Mouse (Mus musculus) adrenal gland, postnatal 4 days (tissue): ENCODE results near the gene Fstl3. TPM values are rescaled to one million over a fixed set of nuclear protein-coding genes. Genes with fewer than 3 reads are reported as not detected.

Source experiments
- DNase-seq, 2 experiments: peaks; one replicate each; pipeline ENCODE4 v3.0.0; 2021 to 2022; ENCODE audit warnings: low spot score in 2 of 2, mixed read lengths in 2 of 2
- total RNA-seq, 2 experiments: library from RNA; stranded (reverse); gene quantifications; 2 replicates each; pipeline ENCODE4 v1.2.3; 2021

Fstl3 gene
- total RNA-seq, 2 experiments from 2014 or later: 6.7 to 7.1 TPM

DNA sequence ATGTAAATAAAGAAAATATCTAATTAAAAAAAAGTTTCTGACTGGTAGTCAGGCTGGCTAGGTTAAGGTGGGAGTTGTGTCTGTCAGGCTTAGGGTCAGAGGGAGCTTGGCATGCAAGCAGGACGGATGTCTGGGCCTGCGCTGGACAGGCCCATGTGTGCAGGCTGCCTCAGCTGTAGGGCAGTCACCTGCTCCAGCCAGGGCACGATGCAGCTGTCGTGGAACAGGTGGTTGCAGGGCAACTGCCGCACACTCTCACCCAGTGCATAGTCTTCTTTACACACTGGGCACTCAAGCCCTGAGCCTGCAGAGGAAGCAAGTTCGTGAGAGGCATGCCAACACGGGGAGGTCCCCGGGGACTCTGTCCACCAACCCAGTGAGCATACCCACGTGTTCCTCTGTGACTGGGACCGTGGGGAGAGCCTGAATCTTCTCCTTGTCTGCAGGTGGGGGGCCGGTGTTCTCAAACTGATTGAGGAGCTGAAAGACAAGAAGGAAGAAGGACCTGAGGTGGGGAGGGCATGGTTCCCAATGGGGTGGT, 16.4 kb upstream of the Fstl3 start:
- DNase-seq: no peak

DNA sequence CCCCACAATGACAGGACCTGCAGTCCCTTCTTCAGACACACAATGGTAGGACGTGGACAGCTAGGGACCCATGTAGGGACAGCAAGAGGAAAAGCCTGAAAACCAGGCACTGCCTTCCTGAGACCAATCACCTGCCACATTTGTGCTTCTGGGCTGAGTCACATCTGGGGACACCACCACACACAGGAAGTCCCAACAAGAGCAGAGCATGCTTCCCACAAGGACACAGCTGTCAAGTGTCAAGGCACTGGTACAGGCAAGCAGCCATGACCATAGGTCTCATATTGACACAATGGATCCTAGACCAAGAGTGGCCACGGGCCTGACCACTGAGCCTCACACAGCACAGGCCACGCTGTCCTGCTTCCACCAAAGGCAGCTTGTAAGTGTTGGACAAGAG, 14.2 kb upstream of the Fstl3 start:
- DNase-seq: no peak

DNA sequence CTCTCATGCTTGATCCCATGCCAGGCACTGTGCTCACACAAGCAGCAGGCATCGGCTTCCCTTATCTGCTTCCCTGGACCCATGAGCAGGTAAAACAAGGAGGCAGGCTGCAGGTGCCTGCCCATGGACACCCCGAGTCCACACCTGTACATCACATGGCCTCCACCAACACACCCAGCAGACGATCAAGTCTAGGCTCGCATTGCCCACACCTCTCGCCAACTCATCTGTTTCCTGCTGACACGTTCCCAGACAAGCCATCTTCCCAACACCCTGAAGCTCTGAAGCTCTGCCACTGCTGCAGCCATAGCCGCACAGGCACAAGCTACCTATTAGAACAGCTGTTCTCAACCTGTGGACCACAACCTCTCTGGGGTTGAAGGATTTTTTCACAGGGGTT, 12.8 kb upstream of the Fstl3 start:
- no peak for DNase-seq

DNA sequence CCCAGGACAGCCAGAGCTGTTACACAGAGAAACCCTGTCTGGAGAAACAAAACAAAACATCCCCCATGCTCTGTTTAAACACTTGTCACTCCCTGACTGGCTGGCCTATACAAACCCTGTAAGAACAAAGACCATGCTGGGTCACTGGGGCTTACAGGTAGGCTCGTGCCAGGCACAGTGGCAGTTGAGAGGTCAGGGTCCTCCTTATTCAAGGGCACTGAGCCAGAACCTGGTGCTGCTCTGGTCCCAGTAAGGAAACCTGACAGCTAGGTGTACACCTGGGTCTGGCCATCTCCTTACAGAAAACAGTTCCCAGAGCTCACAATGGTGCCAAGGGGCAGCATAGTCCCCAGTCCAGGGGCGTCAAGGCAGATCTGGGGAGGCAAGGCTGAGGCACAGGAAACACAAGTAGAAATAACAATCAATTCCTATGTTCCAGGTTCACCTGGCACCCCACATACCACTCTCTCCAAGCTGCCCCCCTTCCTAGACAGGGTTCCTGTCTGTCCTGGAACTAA, 11.8 kb upstream of the Fstl3 start:
- no peak for DNase-seq

DNA sequence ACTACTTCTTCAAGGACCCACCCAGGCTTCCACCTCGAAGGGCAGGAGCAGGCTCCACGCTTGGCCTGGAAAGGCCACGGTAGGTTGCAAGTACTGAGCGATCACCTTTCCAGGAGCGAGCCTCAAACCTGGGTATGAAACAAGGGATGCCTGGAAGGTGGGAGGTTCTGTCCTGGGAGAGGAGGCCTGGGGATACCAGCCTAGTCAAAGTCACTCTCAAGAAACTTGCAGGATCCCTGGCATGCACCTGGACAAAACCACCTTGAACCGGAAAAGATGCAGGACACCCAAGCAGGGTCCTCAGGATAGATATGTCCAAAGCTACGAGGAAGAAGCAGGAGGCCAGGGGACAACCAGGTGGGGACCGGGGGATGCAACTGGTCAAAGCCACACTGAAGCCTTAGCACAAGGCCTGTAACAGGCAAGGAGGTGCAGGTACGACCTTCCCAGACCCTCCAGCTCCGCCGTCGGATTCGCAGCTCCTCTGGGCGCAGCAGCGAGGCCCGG, 11.0 kb upstream of the Fstl3 start:
- no peak for DNase-seq

DNA sequence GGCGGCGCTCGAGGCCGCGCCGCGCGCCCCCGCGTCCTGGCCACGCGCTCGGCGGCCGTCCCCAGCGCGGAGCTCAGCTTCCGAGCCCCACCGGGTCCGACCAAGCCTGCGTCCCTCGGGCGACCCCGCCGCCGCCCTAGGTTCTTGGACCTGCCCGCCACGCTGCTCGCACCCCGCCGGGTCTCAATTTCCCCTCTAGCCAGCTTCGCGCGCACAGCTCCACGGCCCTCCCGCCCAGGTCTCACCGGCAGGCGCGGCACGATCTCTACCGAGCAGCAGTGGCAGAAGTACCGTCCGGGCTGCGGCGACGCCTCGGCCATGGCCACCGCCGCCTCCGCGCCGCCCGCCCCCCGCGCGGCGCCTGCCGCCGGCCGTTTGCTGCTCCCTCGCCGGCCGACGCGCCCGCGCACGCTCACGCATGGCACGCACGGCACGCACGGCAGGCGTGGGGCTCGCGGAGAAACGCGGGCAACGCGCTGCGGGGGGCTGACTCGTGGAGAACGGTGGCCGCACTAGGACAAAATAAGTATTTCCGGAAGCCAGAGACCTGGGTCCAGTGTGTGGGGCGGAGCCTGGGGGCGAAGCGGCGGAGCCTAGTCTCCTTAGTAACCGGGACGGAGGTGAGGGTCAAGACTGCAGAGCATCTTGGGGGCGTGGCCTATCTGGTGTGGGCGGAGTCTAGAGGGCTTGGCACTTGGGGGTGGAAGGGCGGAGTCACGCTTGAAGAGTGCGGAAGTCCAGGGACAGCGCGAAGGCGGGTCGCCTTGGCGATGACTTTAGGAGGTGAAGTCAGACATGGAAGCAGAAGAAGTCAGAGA, 10.4 kb upstream of the Fstl3 start, which contains the start of gene Rnf126:
Gene Rnf126 (minus strand): TSS at position 445 of the 818 bp plus-strand sequence.
- peak; percentile 98 to 99 for DNase-seq

DNA sequence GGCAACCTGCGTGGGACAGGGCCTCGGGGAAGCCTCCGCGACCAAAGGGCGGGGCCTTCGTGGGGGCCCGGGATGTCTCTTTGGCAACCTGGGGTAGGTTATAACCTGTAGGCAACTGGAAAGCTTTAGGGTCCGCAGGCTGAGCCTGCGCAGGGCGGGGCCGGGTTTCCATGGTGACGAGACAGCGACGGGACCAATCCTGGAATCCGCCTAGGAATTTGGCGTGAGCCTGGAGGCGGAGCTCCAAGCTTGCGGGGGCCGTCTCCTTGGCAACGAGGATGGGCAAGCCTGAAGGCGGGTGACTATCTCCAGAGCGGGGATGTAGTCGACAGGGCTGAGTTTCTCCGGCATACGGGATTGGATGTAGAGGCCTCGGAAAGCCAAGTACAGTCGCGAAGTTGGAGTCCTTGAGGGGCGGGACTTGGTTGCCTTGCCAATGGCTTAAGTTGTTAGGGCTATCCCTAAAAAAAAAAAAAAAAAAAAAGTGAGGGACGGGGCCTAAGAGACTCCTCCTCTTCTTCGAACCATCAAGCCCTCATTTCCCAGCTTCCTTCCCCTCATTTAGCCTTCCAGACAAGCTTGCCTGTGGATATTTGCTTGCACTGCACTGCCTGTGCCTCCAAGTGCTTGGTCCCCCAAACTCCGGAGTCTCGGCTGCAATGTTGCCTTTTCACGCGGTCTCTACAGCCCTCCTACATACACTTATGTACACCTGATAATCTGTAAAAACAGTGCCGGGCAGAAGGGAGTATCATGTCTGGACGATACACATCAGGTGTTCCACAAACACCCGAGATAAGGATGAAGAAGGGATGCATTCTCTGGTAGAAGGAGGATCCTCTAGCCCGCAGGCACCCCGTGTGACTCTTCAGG, 9.5 kb upstream of the Fstl3 start:
- DNase-seq: peak; percentile 73 to 85

DNA sequence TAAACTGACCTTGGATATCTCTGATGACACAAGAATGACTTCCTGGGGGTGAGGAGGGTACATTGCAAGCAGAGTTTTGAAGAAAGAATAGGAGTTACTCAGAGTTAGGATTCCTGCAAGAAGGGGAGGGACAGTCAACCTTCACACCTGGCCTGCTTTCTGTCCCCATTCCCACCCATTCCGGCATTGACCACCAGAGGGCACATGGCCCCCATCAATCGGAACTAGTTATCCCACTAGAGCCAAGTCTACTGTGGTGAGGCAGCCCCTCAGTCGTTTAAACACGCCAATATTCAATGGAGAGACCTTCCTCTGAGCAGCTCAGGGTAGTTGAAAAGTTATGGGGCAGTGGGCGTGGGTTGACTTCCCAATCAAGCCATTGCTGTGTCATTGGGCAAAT, 8.7 kb upstream of the Fstl3 start:
- peak in 1 of 2 experiments; percentile 60 for DNase-seq

DNA sequence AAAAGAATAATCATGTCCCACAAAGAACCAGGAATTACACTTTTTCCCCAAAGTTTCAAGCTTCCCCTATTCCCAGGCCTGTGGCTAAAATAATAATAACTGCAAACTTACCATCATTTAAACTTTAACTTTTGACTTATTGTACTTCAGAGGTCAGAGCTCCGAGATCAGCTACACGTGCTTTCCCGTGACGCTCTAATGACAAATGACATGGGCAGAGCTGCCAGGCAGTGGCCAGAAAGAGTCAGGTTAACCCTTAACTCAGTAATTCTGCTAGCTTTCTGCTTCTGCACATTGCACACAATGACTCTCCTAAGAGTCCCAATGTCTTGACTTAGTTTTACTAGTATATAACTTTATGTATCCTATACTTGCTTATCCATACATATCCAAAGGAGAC, 7.7 kb upstream of the Fstl3 start:
- DNase-seq: no peak

DNA sequence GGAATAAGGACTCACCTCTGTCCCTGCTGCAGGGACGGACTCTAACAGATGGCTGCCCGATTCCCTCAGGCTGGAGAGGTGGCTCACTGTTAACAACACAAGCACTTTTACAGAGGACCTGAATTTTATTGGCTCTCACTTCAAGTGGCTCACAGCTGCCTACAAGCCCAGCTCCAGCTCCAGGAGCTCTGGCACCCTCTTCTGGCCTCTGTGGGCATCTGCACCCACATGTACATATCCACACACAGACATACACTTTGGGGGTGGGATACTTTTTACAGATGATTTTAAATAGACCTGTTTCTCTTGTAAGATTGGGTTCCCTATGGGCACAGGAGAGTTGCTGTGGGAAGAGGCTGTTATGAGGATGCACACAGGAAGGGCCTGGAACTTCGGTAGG, 4.8 kb upstream of the Fstl3 start:
- no peak for DNase-seq

DNA sequence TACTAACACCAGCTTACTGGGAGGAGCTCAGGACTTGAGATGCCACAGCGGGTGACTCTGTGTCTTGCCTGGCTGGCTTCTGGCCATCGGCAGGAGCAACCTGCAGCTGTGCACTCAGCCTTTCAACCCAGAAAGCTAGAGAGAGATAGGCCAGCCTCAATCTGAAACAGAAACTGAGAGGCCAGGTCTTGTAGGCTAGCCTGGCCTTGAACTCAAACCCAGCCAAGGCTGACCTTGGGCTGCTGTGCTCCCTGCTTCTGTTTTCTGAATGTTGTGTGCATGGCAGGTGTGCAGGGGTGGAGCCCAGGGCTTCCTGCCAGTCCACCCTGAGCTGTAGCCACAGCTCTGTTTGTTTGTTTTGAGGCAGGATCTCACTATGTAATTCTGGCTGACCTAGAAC, 3.9 kb upstream of the Fstl3 start:
- DNase-seq: no peak

DNA sequence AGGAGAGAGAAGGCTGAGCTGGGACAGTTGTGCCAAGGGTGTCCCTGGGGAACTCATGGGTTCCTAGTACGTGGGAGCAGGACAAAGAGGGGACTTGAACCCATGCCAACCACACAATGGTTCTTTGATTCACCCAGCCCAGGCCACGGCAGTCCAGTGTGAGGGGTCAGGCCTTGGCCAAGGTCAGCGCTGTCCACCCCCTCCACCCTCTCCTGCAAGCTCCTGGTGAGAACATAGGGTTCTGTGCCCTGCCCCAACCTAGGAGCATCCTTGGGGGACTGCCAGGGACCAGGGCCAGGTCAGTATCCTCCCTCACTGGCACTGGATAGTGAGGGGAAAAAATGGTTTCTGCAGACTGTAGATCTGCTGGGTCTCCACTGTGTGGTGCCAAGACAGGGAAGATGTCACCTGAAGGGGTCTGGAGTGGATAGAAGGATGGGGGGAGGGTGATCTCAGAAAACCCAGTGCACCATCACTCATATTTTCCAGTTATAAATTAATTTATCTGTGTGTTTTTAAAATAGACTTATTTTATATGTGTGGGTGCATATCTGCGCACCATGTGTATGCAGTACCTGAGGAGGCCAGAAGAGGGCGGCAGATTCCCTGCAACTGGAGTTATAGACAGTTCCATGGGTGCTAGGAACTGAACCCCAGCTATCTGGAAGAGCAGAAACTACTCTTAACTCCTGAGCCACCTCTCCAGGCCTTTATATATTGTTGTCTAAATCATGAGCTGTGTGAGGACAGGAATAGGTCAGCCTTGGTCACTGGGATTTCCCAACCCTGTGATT, 2.4 kb upstream of the Fstl3 start:
- DNase-seq: no peak

DNA sequence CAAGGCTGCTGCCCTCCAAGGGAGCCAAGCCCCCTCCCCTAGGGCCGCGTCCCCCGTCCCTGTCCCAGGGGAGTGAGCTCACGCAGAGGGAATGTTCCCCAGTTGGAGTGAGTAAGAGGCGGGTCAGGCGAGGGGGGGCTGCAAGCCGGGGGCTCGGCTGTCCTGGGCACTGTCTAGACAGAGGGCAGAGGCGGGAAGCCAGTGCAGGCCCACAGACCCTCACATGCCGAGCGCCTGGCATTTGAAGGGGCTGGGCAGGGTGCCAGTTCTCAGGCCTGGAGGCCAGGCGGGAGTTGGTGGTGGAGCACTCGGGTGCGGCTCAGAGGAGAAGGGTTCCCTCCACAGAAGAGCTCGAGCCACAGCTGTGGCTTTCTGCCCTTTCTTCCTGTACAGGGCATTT, 934 bp downstream of the Fstl3 start:
- no peak for DNase-seq

DNA sequence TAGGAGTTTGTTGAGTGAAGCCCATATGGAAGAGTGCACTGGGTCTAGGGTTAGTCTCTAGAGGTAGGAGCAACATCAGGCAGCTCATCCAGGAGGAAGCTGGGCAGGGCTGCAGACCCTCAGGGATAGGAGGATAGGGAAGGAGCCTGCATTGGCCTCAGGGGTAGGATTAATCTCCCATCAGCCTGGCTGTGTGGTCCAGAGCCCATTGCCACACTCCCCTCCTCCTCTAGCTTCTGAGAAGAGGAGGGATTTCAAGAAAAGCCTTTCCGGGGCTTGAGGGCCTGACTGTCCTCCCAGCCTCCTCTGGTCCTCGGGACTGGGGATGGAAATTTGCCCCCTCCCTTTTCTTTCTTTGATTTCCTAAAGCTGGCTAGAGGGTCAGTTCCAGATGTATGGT, 2.1 kb downstream of the Fstl3 start:
- DNase-seq: no peak

DNA sequence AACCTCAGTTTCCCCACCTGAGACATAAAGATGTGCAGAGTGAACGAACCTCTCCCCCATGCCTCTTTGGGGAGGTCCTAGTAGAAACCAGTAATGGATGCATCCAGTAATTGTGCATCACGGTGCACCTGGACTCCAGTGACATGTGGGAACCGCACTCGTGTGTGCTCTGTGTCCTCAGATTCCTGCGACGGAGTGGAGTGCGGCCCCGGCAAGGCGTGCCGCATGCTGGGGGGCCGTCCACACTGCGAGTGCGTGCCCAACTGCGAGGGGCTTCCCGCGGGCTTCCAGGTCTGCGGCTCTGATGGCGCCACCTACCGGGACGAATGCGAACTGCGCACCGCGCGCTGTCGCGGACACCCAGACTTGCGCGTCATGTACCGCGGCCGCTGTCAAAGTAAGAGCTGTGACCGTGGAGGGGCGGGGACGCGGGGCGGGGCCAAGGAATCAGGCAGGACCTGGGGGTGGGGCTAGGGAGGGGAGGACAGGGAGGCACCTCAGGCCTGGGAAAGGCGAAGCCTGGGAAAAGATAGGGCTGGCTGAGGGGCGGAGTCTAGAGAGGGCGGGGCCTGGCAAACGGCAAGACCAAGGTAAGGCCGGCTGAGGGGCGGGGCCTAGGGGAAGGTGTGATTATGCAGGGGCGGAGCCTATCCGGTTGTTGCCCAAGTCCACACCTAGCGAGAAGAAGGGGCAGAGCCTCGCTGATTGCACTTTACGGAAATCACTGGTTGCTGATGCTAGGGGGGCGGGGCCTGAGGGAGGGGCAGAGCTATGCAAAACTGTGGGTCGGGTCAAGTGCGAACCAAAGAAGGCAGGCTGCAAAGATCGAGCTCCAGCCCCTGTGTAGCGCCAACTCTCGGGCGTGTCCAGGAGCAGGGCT, 3.0 kb downstream of the Fstl3 start:
- peak; percentile 88 to 91 for DNase-seq

DNA sequence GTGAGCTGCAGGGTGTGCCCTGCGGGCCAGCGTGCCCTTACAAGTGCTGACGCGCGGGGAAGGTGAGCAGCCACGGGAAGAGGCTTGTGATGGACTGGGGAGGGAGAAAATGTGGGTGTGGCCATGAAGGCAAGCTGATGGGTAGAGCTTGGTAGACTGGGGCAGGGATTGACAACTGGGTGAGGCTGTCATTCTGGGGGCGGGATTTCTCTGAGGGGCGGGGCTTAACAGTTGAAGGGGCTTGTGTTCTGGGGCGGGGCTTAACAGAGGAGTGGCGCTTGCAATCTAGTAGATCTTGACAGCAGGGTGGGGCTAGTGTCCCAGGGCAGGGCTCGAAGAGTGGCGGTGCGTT, 3.6 kb downstream of the Fstl3 start:
- DNase-seq: peak in 1 of 2 experiments; percentile 27

DNA sequence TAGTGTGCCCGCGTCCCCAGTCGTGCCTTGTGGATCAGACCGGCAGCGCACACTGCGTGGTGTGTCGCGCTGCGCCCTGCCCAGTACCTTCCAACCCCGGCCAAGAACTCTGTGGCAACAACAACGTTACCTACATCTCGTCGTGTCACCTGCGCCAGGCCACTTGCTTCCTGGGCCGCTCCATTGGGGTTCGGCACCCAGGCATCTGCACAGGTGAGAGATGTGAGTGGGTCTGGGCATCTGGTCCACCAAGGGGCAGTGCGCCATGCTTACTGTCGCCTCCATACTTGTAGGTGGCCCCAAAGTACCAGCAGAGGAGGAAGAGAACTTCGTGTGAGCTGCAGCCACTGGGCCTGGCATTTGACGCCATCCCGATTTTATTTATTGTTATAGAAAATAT, 4.1 kb downstream of the Fstl3 start:
- no peak for DNase-seq

DNA sequence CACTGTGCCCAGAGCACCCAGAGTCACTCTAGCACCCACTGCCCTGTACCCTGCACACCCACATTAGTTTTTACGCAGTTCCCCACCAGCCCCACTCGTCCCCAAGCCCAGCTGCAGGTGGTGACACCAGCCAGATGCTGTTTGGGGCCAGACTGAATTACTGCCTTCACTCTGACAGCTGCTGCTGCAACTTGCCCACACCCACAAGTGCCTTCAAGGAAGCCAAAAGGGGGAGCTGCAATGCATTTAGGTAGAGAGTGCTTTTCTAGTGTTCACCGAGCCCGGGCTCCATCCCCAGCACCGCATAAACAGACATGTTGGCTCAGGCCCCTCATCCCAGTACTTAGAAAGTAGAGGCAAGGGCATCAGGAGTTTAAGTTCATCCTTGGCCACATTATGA, 4.9 kb downstream of the Fstl3 start:
- no peak for DNase-seq

DNA sequence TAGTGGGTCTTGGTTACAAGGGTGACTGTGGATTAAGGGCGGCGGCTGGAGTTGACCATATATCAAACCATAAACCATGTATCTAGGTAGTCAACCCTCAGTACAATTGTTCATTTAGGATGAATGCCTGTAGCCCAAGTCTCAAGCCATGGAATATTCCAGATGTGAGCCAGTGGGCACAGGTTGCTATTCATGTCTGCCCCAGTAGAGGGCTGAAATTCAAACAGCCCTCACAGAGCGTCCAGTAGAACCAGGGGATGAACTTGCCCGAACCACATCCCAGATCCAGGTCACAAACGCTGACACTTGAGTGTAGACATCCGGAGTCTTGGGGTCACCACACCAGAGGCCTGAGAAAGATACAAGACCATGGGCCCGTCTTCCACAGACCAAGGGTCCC, 6.0 kb downstream of the Fstl3 start:
- DNase-seq: no peak
